Mouse (Mus musculus) brain, embryonic 18.5 days (tissue): ENCODE data around the gene Fam110a.

Experiments used
- DNase-seq: peaks from one replicate; pipeline ENCODE4 v3.0.0-alpha.2; 2012; ENCODE audit warnings: low read depth, low spot score

Gene Fam110a

GRCm38 (mm10) chr2:151979470-151980354, at the start of gene Fam110a:
Gene Fam110a, minus strand, starts transcription at chr2:151980219.
- DNase-seq: peak; percentile 72

- DNase-seq: peak; percentile 77
These were observed 49.4 kb upstream of the Fam110a start for GRCm38 (mm10) chr2:152029252-152030082.

- no peak for DNase-seq
These were observed 44.9 kb upstream of the Fam110a start for GRCm38 (mm10) chr2:152024883-152025422.

DNA sequence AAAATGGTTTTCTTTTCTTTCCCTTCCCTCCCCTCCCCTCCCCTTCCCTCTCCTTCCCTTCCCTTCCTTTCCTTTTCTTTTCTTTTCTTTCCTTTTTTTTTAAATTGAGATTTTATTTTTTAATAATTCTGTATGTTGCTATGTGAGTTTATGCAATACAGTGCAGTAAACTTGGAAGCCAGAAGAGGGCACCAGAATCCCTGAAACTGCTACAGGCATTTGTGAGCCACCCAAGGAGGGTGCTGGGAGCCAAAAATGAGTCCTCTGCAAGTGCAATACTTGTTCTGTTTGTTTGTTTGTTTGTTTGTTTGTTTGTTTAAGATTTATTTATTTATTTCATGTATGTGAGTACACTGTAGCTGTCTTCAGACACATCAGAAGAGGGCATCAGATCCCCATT, 42.0 kb upstream of the Fam110a start:
- no peak for DNase-seq

DNA sequence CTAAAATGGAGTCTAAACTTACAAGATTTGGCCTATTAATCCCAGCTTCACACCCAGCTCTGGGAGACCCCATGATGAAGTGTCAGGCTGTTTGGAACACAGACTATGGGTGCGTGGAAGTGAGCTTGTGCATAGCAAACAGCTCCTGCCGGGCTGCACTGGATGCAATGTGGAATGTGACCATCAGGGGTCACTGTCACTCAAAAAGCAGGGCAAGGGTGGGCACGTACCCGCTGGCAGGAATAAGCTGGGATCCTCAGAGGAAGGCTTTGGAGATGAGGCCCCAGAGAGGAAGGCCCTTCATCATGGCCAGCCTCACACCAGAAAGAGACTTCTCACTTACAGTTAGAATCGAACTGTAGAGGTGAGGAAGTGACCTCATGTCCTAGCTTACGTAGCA, 40.2 kb upstream of the Fam110a start:
- no peak for DNase-seq

DNA sequence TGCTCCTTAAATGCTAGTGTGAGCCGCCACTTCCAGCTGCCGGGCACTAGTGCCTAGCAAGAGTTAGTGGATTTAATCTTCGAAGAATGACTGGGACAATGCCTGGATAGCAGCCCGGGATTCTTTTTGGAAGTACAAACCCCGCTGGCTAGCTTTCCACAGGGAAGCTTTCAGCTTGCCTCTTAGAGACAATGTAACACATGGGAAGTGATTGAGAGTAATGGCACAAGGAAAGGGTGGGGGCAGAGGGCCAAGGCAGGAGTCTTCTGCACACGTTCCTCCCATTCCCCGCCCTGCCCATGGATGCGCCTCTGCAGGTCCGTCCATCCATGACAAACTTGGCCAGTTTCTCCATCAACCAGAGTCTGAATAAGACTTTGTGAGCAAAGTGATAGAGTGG, 36.6 kb upstream of the Fam110a start:
- no peak for DNase-seq

- no peak for DNase-seq
These were observed 36.0 kb upstream of the Fam110a start for GRCm38 (mm10) chr2:152015997-152016396.

- DNase-seq: no peak
These were observed 32.7 kb upstream of the Fam110a start for GRCm38 (mm10) chr2:152012701-152013100.

DNA sequence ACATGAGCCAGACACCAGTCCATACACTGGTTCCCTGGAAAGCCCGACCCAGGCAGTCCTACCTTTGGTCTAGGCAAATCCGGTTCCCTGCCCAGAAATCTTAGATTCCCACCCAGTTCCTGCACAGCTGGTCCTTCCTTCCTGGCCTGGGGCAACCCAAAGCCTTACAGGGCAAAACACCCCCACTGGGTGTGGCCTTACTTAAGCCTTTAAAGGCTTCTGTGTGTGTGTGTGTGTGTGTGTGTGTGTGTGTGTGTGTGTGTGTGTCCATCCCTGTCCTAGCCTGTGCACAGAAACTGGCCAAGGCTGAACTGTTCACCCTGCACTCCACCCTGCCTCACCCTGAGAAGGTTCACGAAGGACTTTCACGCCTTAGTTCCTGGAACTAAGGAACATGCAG, 32.2 kb upstream of the Fam110a start:
- no peak for DNase-seq

DNA sequence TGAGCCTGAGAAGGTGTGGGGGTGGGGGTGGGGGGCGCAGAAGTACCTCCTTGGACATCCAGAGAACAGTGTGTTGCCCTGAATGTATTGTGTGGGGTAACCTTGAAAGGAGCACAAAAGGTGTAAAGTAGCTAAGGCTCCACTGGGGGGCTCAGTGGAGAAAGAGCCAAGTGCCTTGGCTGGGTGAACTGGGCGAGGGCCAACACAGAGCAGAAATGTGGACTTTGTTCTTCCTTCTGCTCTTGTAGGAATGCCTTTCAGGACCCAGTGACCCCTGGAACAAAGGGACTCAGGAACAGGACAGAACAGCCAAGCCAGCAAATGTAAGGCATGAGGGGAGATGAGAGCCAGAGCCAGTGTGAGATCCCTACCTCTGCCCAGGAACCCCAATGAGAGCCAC, 31.7 kb upstream of the Fam110a start:
- DNase-seq: no peak

- DNase-seq: no peak
These were observed 30.6 kb upstream of the Fam110a start for GRCm38 (mm10) chr2:152010661-152011060.

DNA sequence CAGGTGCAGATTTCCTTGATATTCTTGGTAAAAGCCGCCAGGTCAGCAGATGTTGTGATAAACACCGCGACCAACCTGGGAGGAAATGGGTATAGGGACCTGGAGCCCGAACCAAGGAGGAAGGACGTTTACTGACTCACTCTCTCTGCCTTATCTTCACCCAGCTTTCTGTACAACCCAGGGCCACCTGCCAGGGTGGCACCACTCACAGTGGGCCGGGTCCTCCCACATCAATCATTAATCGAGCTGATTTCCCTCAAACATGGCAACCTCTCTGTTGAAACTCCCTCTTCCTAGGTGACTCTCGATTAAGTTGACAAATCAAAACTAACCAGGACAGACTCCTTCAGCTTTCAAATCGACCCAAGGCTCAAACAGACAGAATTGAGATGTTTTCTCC, 30.2 kb upstream of the Fam110a start:
- DNase-seq: no peak

- no peak for DNase-seq
These were observed 29.2 kb upstream of the Fam110a start for GRCm38 (mm10) chr2:152009061-152009779.

DNA sequence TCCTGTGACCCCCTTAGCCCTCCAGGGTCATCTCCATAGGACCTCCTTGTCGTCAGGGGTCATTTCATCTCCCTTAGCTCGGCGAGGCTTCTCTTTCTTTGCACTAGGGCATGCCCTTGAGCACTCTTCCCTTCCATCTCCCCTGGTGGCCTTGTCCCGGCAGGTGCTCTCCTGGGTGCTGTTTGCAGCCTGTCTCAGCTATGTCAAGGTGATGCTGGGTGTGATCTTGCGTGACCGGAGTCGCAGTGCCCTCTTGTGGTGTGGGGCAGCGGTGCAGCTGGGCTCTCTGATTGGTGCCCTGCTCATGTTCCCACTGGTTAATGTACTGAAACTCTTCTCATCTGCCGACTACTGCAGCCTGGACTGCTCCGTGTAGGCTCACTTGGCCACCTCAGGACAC, 27.8 kb upstream of the Fam110a start:
- no peak for DNase-seq

- no peak for DNase-seq
These were observed 22.5 kb upstream of the Fam110a start for GRCm38 (mm10) chr2:152002529-152002928.

GRCm38 (mm10) chr2:152000735-152001134, 20.7 kb upstream of the Fam110a start:
- DNase-seq: no peak

GRCm38 (mm10) chr2:152000291-152000679, 20.3 kb upstream of the Fam110a start:
- no peak for DNase-seq

DNA sequence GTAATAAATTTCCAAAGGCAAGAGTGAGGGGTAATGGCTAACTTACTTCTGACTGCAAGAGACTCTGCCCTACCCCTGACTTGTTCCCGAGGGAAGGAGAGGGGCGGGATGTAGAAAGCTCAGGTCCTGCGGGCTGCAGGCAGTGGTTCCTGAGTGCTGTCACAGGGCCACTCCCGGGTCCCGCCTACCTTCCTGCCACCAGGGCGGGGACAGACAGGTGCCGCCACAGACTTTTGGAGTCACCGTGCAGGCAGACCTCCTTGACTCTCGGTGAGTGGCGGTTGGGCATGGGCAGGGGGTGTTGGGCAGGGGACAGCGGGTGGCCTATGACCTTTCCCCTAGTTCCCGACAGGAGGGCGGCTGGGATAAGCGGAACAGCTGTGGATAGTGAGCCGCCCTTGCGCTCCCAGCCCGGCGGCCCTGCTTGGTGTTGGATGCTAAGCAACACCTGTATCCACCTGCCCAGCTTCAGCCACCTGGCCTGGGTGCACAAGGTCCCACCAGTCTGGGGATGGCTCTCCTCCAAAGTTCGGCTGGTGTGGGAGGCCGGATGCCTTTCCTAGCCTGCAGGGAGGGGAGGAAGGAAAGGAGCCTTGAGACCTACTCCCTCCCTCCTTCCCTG, 19.8 kb upstream of the Fam110a start:
- no peak for DNase-seq

- no peak for DNase-seq
These were observed 18.9 kb upstream of the Fam110a start for GRCm38 (mm10) chr2:151998932-151999331.

- DNase-seq: no peak
These were observed 18.5 kb upstream of the Fam110a start for GRCm38 (mm10) chr2:151998505-151998899.

GRCm38 (mm10) chr2:151997776-151998504, 17.9 kb upstream of the Fam110a start:
- no peak for DNase-seq
